Comparison of ENCODE assay signal across 8 mouse cellular contexts in genomic region chr16:44331995-44332860, GRCm38 (mm10). TPM values are rescaled to one million over a fixed set of nuclear protein-coding genes. Genes with fewer than 3 reads are reported as not detected.
DNase-seq lines count a peak whose midpoint lies in the region; ATAC-seq and TF ChIP-seq lines count a peak whose summit lies in the region.

No protein-coding gene starts in this region.

- no peaks in the 10 kb centered on the region for H3K9me3 ChIP-seq in kidney, embryonic 15.5 days (replicated peaks)
- peaks cover 2% of the 10 kb centered on the region for H3K9me3 ChIP-seq in liver, embryonic 14.5 days (ENCODE audit: control insufficient read depth, low read length)

- no peak overlapping the region for H3K27ac ChIP-seq in testis, adult 2 months (ENCODE audit: control insufficient read depth, insufficient read depth, low read depth, low read length)
- no peak overlapping the region for H3K27ac ChIP-seq in kidney, embryonic 15.5 days
- no peak overlapping the region for H3K27ac ChIP-seq in liver, embryonic 14.5 days

- DNase-seq in testis, postnatal 14 days (ENCODE audit: low spot score), result no peak
- DNase-seq in cerebellum, adult 9-10 months, result peak; percentile 29
- DNase-seq in frontal cortex, postnatal 14 days (ENCODE audit: low spot score in 2 of 2), result peak; percentile 9 to 29
- no peak for DNase-seq in liver, embryonic 14.5 days (ENCODE audit: low read depth in 3 of 3, low spot score in 3 of 3)

- TF ChIP-seq CTCF in testis, adult 2 months (IDR thresholded peaks at IDR 0.05; ENCODE audit: control insufficient read depth, insufficient read depth, insufficient replicate concordance, low read depth, low read length), result no peak
- TF ChIP-seq CTCF in liver, embryonic 14.5 days (IDR thresholded peaks at IDR 0.05; ENCODE audit: low read depth), result no peak

- ATAC-seq in kidney, embryonic 15.5 days (replicated peaks; ENCODE audit: low FRiP score), result peak; percentile 73
- no peak for ATAC-seq in liver, embryonic 14.5 days (ENCODE audit: insufficient read depth)
- ATAC-seq in neutrophil, adult 5-6 weeks (ENCODE audit: extremely low read depth, insufficient number of reproducible peaks, low FRiP score, poor library complexity, severe bottlenecking), result peak; percentile 11; the same call in 1 of the 2 replicates
- ATAC-seq in erythroid progenitor cell, adult 5-6 weeks (replicated peaks; ENCODE audit: low FRiP score, poor library complexity, severe bottlenecking), result no peak

- TF ChIP-seq POLR2A in testis, adult 2 months (IDR thresholded peaks at IDR 0.05; ENCODE audit: control insufficient read depth, low read depth, low read length), result no peak

- peak overlapping the region; percentile 100 for H3K4me2 ChIP-seq in kidney, embryonic 15.5 days
- H3K4me2 ChIP-seq in liver, embryonic 14.5 days (ENCODE audit: low read depth), result peak overlapping the region; percentile 67

- under 1% methylated on average over 60 of the region's 60 CpGs for WGBS in kidney, embryonic 15.5 days
- WGBS in liver, embryonic 14.5 days (ENCODE audit: insufficient replicate concordance), result under 1% methylated on average over 59 of the region's 60 CpGs

- peak overlapping the region; percentile 61 for H3K4me3 ChIP-seq in testis, adult 2 months (ENCODE audit: control insufficient read depth, low read depth, low read length)
- peak overlapping the region; percentile 68 for H3K4me3 ChIP-seq in kidney, embryonic 15.5 days (replicated peaks)
- peak overlapping the region; percentile 40 to 47 for H3K4me3 ChIP-seq in liver, embryonic 14.5 days (ENCODE audit: insufficient read depth in 1 of 2, low read depth in 2 of 2, low read length in 2 of 2)

- TF ChIP-seq EP300 in liver, embryonic 14.5 days (IDR thresholded peaks at IDR 0.05; ENCODE audit: low read depth), result no peak

- no peaks in the 10 kb centered on the region for H3K27me3 ChIP-seq in testis, adult 2 months (ENCODE audit: control insufficient read depth, insufficient read depth, low read length)
- H3K27me3 ChIP-seq in kidney, embryonic 15.5 days, result peaks cover 36% of the 10 kb centered on the region
- H3K27me3 ChIP-seq in liver, embryonic 14.5 days (ENCODE audit: control insufficient read depth, insufficient read depth, low read length), result peaks cover 24% of the 10 kb centered on the region

- peaks cover 6% of the 10 kb centered on the region for H3K4me1 ChIP-seq in testis, adult 2 months (ENCODE audit: control insufficient read depth, insufficient read depth, low read length)
- peaks cover 22% of the 10 kb centered on the region for H3K4me1 ChIP-seq in kidney, embryonic 15.5 days
- H3K4me1 ChIP-seq in liver, embryonic 14.5 days (replicated peaks; ENCODE audit: control insufficient read depth in 2 of 2, insufficient read depth in 2 of 2, low read length in 1 of 2), result no peaks in the 10 kb centered on the region

- H3K9ac ChIP-seq in kidney, embryonic 15.5 days, result peak overlapping the region; percentile 61
- no peak overlapping the region for H3K9ac ChIP-seq in liver, embryonic 14.5 days (replicated peaks)

- no peaks in the 10 kb centered on the region for H3K36me3 ChIP-seq in testis, adult 2 months (ENCODE audit: control insufficient read depth, insufficient read depth, low read length)
- H3K36me3 ChIP-seq in kidney, embryonic 15.5 days, result no peaks in the 10 kb centered on the region
- H3K36me3 ChIP-seq in liver, embryonic 14.5 days (replicated peaks; ENCODE audit: control insufficient read depth, insufficient read depth, low read depth), result no peaks in the 10 kb centered on the region

RNA-seq across cellular contexts. Expression of gene Sidt1, which starts 0.8 kb away (rescaled TPM):
- 0.15 and 0.32 TPM in 2 replicates for polyA plus RNA-seq in testis, adult 2 months (2012; rRNA removed)
- 0.80 and 0.99 TPM in 2 replicates for polyA plus RNA-seq in kidney, embryonic 15.5 days (2015; fragmentation: Nextera tagmentation; extraction: Ambion mirVana)
- polyA plus RNA-seq in liver, embryonic 14.5 days (2012; rRNA removed), result 0.01 and 0.08 TPM in 2 replicates
- polyA plus RNA-seq in liver, embryonic 14.5 days (2014; fragmentation: Nextera tagmentation; extraction: Ambion mirVana), result not detected in 2 replicates
- 20.4 and 30.5 TPM in 2 replicates for total RNA-seq in neutrophil, adult 5-6 weeks (2017)
- total RNA-seq in erythroid progenitor cell, adult 5-6 weeks (2015; ENCODE audit: low replicate concordance), result 3.2 TPM in 1 of 2 replicates, not detected in the other
- total RNA-seq in erythroid progenitor cell, adult 5-6 weeks (2017; ENCODE audit: low replicate concordance), result 0.90 TPM in 1 of 2 replicates, not detected in the other

RNA-seq across cellular contexts. Expression of gene Spice1, which starts 14.7 kb away (rescaled TPM):
- polyA plus RNA-seq in testis, adult 2 months (2012; rRNA removed), result 12.4 and 12.8 TPM in 2 replicates
- 28.1 and 31.2 TPM in 2 replicates for polyA plus RNA-seq in kidney, embryonic 15.5 days (2015; fragmentation: Nextera tagmentation; extraction: Ambion mirVana)
- 6.2 and 8.3 TPM in 2 replicates for polyA plus RNA-seq in liver, embryonic 14.5 days (2012; rRNA removed)
- 4.8 and 9.2 TPM in 2 replicates for polyA plus RNA-seq in liver, embryonic 14.5 days (2014; fragmentation: Nextera tagmentation; extraction: Ambion mirVana)
- 26.8 and 30.1 TPM in 2 replicates for total RNA-seq in neutrophil, adult 5-6 weeks (2017)
- total RNA-seq in erythroid progenitor cell, adult 5-6 weeks (2015; ENCODE audit: low replicate concordance), result 16.9 and 39.4 TPM in 2 replicates
- total RNA-seq in erythroid progenitor cell, adult 5-6 weeks (2017; ENCODE audit: low replicate concordance), result 11.5 and 23.9 TPM in 2 replicates

Comparison
In these comparisons a context has a peak if more than half of its experiments do, and no peak if none do; other contexts are left out.
1. DNase-seq: peak in cerebellum, adult 9-10 months (single experiment) and frontal cortex, postnatal 14 days (2 of 2); none in testis, postnatal 14 days (single experiment) and liver, embryonic 14.5 days (0 of 3).
2. ATAC-seq: peak in kidney, embryonic 15.5 days (single experiment) and neutrophil, adult 5-6 weeks (single experiment); none in liver, embryonic 14.5 days (single experiment) and erythroid progenitor cell, adult 5-6 weeks (single experiment).
3. Peak in every context shown above with its lines, with median percentiles within 50 percentile points of each other: H3K4me3 ChIP-seq.